Mouse (Mus musculus): ENCODE measurements at regions not wholly inside any gene's neighbourhood (a gene's known extent, or its start where the extent isn't known, plus 50 kb on each side); places are given as distances from the start of the nearest gene placed in this dataset.

DNA sequence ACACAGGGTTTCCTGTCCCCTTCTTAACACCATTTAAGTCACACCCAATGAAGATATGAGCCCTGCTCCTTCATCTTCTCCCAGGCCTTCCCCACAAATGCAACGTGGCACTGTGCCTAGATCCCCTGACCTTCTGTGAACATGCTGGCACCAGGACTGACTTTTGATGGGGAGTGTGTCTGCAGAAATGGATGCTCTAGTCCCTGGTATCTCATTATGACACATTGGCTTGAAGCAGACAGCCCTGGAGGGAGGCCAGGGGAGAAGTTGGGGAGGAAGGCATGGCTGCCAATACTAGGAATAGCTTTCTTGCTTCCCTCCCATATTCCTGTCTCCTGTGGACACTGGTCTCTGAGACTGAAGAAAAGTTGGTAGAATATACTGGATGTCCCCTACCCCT lies 52.9 kb upstream of the Elac2 start:
- no peak for TF ChIP-seq CTCF (IDR thresholded peaks at IDR 0.05; ENCODE audit: low read depth)
- 0 out of 2 replicates have a peak, but pooled peaks have one; percentile 19 for TF ChIP-seq EP300 (IDR thresholded peaks at IDR 0.05; ENCODE audit: low read depth)

Data from liver, postnatal 0 days (tissue).